Mouse (Mus musculus) G1E (cell line): ENCODE measurements around the gene Olfr750.
A peak's percentile ranks its signal among the peaks of the same experiment; 100 is the strongest.

Experiments used
- CTCF ChIP-seq: IDR thresholded peaks from 2 replicates; pipeline ENCODE4 v1.5.1; 2012; ENCODE audit warnings: low read depth, low read length, inconsistent platforms, mixed read lengths
- GATA1 ChIP-seq: IDR thresholded peaks from 2 replicates; pipeline ENCODE4 v1.6.1; 2012; ENCODE audit warnings: borderline replicate concordance, low read length, inconsistent platforms, mixed read lengths
- POLR2AphosphoS5 ChIP-seq: IDR thresholded peaks from 2 replicates; pipeline ENCODE4 v1.6.1; 2012; ENCODE audit warnings: low read depth, low read length, inconsistent platforms; ENCODE audit not compliant: insufficient replicate concordance

GRCm38 (mm10) chr14:51069617-51070016 lies 4.6 kb downstream of the Olfr750 start:
- TF ChIP-seq CTCF (peak; percentile 40; the same call in 1 of the 2 replicates), GATA1 (no peak), POLR2AphosphoS5 (no peak)
